Mouse (Mus musculus): ENCODE measurements around the gene Dhx32.

Gene Dhx32

GRCm38 (mm10) chr7:133782717-133783435 is at the start of gene Dhx32:
Dhx32 (minus strand) TSS chr7:133782726.
- peak; percentile 72 to 80 for DNase-seq (ENCODE audit: low spot score in 2 of 2)

DNA sequence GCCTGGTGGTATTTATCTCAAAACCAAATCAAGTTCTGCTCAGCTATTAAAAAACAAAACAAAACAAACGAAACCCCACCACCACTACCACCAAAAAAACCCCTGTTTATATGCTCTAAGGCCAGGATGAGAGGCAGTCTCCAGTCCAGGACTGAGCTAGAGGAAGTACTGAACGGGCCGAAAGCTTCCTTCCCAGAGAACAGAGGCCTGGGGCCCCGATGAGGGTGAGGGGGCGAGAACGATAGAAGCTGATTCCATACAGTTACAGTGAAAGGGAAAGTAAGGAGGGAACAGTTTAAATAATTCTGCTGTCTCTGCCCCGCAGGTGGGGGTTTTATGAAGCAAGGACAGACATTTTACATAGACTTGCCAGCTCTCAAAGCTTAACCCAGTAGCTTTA is 47.1 kb upstream of the Dhx32 start:
- no peak for DNase-seq (ENCODE audit: low spot score in 2 of 2)

DNA sequence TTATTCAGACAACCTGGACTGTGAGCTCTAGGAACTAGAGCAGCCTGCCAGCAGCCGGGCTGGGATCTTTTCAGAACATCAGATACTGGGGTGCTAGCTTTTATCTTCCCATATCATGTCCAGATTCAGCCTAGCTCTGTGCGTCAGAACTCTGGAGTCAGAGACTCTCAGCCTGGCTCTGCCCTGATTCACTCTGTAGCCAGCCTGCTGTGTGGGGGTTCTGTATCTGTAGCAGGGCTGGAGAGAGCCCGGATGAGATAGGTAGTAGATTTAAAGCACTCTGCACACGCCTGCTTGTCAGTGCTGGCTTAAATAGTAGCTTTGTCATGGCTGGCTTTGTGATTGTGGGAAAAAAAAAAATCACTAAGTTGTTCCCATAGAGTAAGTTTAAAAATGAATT is 46.0 kb upstream of the Dhx32 start:
- DNase-seq (ENCODE audit: low spot score in 2 of 2), result no peak

DNA sequence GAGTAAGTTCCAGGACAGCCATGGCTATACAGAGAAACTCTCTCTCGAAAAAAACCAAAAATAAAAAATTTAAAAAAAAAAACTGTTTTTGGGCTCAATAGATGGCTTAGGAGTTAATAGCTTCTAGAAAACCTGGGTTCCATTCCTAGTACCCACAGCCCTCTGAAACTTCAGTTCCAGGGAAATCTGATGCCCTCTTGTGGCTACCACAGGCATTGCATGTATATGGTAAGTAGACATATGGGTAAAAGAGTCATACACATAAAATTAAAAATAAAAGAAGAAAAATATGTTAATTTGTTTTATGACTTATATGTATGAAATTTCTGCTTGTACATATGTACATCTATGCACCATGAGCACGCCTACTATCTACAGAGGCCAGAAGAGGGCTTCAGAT is 42.1 kb upstream of the Dhx32 start:
- no peak for DNase-seq (ENCODE audit: low spot score in 2 of 2)

- DNase-seq (ENCODE audit: low spot score in 2 of 2), result no peak
These were observed 41.2 kb upstream of the Dhx32 start for GRCm38 (mm10) chr7:133823751-133824150.

DNA sequence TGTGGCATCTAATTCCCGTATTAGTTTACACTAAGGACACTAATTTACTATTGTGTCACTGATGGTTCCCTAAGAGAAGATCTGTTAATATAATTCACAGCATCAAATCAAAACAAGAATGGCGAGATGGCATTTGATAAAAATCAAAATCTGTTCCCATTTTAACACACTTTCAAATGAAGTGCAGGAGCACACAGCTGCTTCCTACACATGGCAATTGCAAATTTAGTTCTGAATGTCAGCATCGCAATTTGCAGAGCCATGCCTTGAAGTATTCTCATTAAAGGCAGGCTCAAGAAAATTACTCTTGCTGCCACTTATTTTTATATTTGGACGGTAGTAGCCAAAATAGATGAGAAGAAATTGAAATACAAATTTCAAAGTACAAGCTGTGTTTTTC is 30.8 kb upstream of the Dhx32 start:
- peak in 1 of 2 experiments; percentile 62 for DNase-seq (ENCODE audit: low spot score in 2 of 2)

GRCm38 (mm10) chr7:133812927-133813326 is 30.4 kb upstream of the Dhx32 start:
- peak in 1 of 2 experiments; percentile 28 for DNase-seq (ENCODE audit: low spot score in 2 of 2)

GRCm38 (mm10) chr7:133805614-133806175 is 23.2 kb upstream of the Dhx32 start:
- peak; percentile 62 to 81 for DNase-seq (ENCODE audit: low spot score in 2 of 2)

DNA sequence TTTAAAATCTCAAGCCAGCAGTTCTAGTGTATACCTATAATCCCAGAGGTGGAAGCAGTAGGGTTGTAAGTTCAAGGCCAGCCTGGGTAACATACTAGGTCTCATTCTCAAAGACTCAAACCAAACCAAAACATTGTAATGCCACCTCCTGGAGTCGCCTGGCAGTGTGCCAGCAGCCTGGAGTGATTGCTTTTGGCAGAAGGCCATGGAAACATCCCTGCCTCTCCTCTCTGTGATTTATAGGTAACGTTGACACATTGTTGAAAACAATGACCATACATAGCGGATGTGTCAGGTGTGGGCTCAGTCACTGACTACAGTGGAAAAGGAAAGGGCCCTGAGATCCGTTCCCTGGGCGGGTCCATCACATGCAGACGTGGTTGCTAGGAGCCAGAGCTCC is 19.3 kb upstream of the Dhx32 start:
- DNase-seq (ENCODE audit: low spot score in 2 of 2), result no peak

GRCm38 (mm10) chr7:133799928-133800327 is 17.4 kb upstream of the Dhx32 start:
- no peak for DNase-seq (ENCODE audit: low spot score in 2 of 2)

- DNase-seq (ENCODE audit: low spot score in 2 of 2), result no peak
These were observed 12.2 kb upstream of the Dhx32 start for GRCm38 (mm10) chr7:133794720-133795119.

- peak in 1 of 2 experiments; percentile 41 for DNase-seq (ENCODE audit: low spot score in 2 of 2)
These were observed 11.0 kb upstream of the Dhx32 start for GRCm38 (mm10) chr7:133793248-133794131.

- DNase-seq (ENCODE audit: low spot score in 2 of 2), result peak in 1 of 2 experiments; percentile 14
These were observed 10.2 kb upstream of the Dhx32 start for GRCm38 (mm10) chr7:133792771-133793170.

GRCm38 (mm10) chr7:133790608-133791229 is 8.2 kb upstream of the Dhx32 start:
- no peak for DNase-seq (ENCODE audit: low spot score in 2 of 2)

GRCm38 (mm10) chr7:133790171-133790570 is 7.6 kb upstream of the Dhx32 start:
- no peak for DNase-seq (ENCODE audit: low spot score in 2 of 2)

- peak in 1 of 2 experiments; percentile 13 for DNase-seq (ENCODE audit: low spot score in 2 of 2)
These were observed 5.6 kb upstream of the Dhx32 start for GRCm38 (mm10) chr7:133788147-133788546.

- no peak for DNase-seq (ENCODE audit: low spot score in 2 of 2)
These were observed 5.0 kb upstream of the Dhx32 start for GRCm38 (mm10) chr7:133787571-133787970.

DNA sequence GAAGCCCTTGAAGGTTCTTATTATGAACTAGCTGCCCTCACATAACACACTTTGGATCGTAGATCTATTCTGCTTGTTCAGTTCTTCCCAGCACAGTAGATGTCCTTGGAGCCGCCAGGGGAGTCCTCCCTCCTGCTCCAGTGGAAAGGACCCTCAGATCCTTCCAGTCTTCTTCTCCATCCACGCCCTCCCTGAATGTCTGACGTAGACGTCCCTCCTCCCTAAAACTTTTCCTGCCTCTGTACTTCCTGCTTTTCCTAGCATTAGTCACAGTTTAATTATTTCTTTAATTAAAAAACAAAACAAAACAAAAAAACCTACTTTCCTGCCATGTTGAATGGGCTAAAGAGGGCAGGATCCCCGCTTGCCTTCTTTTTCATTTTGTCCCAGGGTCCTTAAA is 535 bp downstream of the Dhx32 start:
- peak in 1 of 2 experiments; percentile 9 for DNase-seq (ENCODE audit: low spot score in 2 of 2)

DNA sequence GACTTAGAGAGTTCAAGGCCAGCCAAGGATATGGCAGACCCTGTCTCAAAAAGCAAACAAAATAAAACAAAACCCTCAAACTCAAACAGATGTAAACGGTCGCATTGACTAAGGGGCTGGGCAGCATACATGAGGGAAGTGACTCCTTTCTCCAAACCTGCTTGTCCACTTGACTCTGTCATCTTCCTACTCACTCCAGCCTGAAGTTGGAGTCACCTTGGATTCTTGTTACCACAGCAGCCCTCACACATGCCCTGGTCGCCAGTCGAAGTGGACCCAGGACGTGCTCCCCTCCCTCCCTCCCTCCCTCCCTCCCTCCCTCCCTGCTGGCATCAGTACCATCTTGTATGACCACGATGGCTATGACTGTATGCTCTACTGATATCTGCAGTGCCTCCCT is 943 bp downstream of the Dhx32 start:
- peak in 1 of 2 experiments; percentile 10 for DNase-seq (ENCODE audit: low spot score in 2 of 2)

DNA sequence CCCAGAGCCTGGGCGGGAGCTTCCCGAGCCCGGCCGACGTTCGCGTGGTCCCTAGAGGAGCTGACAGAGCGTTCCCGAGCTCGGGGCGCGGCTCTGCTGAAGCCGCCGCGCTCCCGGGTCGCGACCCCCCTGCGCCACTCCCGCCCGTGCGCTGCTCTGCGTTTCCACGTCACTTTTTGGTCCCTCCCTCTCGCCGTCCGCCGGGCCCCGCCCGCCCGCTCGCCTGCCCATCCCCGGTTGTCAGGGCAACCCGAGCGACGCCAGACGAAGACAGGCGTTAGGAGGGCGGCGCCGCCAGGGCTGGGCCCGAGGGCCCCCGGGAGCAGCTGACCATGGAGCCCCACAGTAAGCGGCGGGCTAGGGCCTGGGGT is 5.9 kb downstream of the Dhx32 start, which contains the start of gene Fank1:
Fank1 (plus strand) TSS at position 236 of the 371 bp plus-strand sequence.
- DNase-seq (ENCODE audit: low spot score in 2 of 2), result peak; percentile 93 to 94

DNA sequence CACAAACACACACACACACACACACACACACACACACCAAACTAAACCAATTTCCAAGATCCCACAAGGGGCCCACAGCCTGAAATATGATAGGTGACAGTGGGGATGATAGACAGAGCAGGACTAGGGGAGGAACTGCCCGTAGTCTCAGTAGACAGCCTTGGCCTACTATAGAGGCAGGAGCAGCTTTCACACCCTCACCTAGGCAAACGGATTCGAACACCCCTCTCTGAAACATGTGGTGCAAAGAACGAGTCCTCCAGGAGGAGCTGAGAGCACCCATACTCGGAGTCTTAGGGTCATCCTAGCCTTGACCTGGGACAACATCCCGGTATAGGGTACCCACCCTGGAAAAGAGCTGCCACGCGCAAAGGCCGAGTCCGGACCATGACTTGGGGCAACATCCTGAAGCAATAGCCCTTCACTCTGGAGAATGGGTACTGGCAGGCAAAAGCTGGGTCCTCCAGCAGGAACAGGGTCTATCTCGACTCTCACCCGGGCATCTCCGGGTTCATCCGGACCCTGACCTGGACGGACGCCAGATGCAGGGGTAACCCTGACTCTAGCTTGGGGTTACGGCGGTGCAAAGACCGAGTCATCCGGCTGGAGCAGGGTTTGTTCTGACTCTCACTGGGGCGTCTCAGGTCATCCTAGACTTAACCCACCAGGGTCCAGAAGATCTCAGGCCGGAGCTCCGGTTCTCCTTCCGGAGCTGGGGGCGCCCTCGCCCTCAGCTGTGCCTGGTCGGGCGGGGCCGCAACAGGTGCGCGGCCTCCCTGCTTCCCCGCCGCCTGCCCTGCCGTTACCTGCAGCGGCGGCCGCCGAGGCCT is 6.5 kb downstream of the Dhx32 start:
- DNase-seq (ENCODE audit: low spot score in 2 of 2), result peak; percentile 54 to 63

Measured in right cerebral cortex, postnatal 10 days (tissue).